Mouse (Mus musculus): ENCODE data around the gene Rims4. TPM values are rescaled to one million over a fixed set of nuclear protein-coding genes. Genes with fewer than 3 reads are reported as not detected.

The Rims4 gene
- polyA plus RNA-seq, 1 experiment = 0.05 TPM

DNA sequence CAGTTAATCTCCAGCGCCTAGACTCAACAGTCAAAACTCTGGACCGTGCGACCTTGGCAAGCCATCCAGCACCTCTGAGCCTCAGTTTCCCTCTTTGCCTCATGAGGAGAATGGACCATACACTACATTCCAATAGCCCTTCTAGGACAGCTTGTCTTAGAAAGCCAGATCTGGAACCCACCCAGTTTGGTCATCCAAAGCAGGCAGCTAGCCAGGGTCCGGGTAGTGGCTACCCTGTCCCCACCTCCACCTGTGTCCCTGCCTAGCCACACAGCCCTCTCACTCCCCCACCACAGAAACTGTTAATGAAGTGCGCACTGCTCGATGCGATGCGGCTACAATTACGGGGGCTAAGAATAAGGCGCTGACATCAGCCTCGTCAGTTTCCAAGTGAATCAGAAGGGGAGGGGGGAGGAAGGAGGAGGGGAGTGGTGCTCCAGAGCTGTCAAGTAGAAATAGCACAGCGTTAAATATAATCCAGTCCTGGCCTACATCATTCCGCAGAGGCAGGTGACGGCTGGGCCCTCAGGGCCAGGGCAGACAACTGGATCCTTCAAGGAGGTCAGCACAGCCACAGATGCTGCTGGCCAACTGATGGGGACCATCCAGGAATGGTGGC, 6.5 kb downstream of the Rims4 start:
- Histone ChIP-seq H3K36me3 (ENCODE audit: control insufficient read depth, insufficient read depth, low read length) (no peaks in the 10 kb centered on the region), H3K27me3 (ENCODE audit: control insufficient read depth, insufficient read depth, low read length) (peaks cover 3% of the 10 kb centered on the region; the same call in 1 of the 2 replicates), H3K4me3 (ENCODE audit: low read depth, low read length) (no peak overlapping the region), H3K27ac (ENCODE audit: insufficient read depth, low read depth, low read length) (no peak overlapping the region), H3K4me1 (ENCODE audit: control insufficient read depth, insufficient read depth, insufficient read length, low read length) (no peaks in the 10 kb centered on the region)
- TF ChIP-seq CTCF (IDR thresholded peaks at IDR 0.05; ENCODE audit: extremely low read depth, insufficient read length, insufficient replicate concordance, low read depth, low read length) (no peak), POLR2A (IDR thresholded peaks at IDR 0.05; ENCODE audit: low read depth, low read length) (no peak)
- WGBS = 73% methylated on average over 14 of the region's 14 CpGs

DNA sequence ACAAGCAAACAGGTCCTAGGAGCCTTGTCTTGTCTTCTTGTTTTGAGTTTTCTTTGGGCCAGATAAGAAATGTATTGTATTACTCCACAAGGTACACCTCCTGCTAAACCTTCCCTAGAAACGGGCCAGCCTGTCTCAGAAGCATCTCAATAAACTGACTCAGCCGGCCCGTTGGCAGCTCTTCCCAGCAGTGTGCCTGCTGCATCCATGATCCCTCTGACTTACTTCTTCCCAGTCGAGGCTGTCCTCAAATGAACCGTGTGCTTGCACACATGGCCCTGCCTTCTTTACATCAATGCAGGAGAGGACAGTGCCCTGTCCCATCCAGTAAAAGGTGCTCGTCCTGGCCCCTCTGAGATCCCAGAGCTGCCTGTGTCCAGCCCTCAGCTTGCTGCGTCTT, 8.9 kb downstream of the Rims4 start:
- WGBS = 73% methylated on average over 7 of the region's 7 CpGs
- Histone ChIP-seq H3K4me1 (ENCODE audit: control insufficient read depth, insufficient read depth, insufficient read length, low read length) (no peaks in the 10 kb centered on the region), H3K4me3 (ENCODE audit: low read depth, low read length) (no peak overlapping the region), H3K27me3 (ENCODE audit: control insufficient read depth, insufficient read depth, low read length) (no peaks in the 10 kb centered on the region), H3K36me3 (ENCODE audit: control insufficient read depth, insufficient read depth, low read length) (no peaks in the 10 kb centered on the region), H3K27ac (ENCODE audit: insufficient read depth, low read depth, low read length) (no peak overlapping the region)
- no peak for TF ChIP-seq POLR2A (IDR thresholded peaks at IDR 0.05; ENCODE audit: low read depth, low read length)
- TF ChIP-seq CTCF (IDR thresholded peaks at IDR 0.05; ENCODE audit: extremely low read depth, insufficient read length, insufficient replicate concordance, low read depth, low read length) = no peak

DNA sequence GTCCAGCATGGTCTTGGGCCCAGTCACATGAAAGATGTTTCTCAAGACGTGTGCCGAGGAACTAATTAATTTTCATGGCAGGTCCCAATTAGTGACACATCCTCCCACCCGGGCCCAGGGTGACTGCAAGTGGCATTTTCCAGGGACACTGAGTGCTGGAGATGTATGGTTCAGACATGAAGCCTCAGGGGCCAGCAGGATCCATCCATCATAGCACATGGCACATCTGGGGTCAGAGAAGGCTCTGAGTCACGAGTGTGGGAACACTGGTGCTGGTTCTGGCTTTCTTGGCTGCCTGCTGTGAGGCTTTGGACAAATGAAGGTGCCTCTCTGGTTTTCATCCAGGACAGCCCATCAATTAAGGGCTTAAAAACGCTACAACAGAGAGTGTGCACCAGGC, 11.4 kb downstream of the Rims4 start:
- H3K27me3 ChIP-seq (ENCODE audit: control insufficient read depth, insufficient read depth, low read length) = no peaks in the 10 kb centered on the region
- H3K36me3 ChIP-seq (ENCODE audit: control insufficient read depth, insufficient read depth, low read length) = no peaks in the 10 kb centered on the region
- peaks cover 2% of the 10 kb centered on the region; the same call in 1 of the 2 replicates for H3K4me1 ChIP-seq (ENCODE audit: control insufficient read depth, insufficient read depth, insufficient read length, low read length)
- H3K4me3 ChIP-seq (ENCODE audit: low read depth, low read length) = no peak overlapping the region
- WGBS = 77% methylated on average over 5 of the region's 5 CpGs
- TF ChIP-seq POLR2A (IDR thresholded peaks at IDR 0.05; ENCODE audit: low read depth, low read length) (no peak), CTCF (IDR thresholded peaks at IDR 0.05; ENCODE audit: extremely low read depth, insufficient read length, insufficient replicate concordance, low read depth, low read length) (no peak)
- no peak overlapping the region for H3K27ac ChIP-seq (ENCODE audit: insufficient read depth, low read depth, low read length)

DNA sequence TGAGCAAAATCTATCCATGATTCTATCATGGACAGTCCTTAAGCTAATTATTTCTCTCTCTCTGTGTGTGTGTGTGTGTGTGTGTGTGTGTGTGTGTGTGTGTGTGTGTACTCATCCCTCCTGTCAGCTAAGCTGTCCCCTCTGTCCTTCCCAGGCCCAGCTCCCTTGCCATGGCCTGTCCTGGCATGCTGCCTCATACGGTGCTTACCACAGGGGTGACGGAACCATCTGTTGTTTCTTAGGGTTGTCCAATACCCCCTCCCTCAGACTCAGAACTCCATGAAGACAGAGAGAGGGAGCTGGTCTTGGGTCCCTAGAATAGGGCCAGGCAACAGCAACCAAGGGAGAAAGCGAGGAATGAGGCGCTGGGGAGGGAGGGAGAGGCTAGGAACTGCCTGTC, 14.2 kb downstream of the Rims4 start:
- H3K4me3 ChIP-seq (ENCODE audit: low read depth, low read length) = no peak overlapping the region
- H3K27me3 ChIP-seq (ENCODE audit: control insufficient read depth, insufficient read depth, low read length) = no peaks in the 10 kb centered on the region
- no peak overlapping the region for H3K27ac ChIP-seq (ENCODE audit: insufficient read depth, low read depth, low read length)
- no peaks in the 10 kb centered on the region for H3K36me3 ChIP-seq (ENCODE audit: control insufficient read depth, insufficient read depth, low read length)
- peaks cover 2% of the 10 kb centered on the region; the same call in 1 of the 2 replicates for H3K4me1 ChIP-seq (ENCODE audit: control insufficient read depth, insufficient read depth, insufficient read length, low read length)
- TF ChIP-seq POLR2A (IDR thresholded peaks at IDR 0.05; ENCODE audit: low read depth, low read length) (no peak), CTCF (IDR thresholded peaks at IDR 0.05; ENCODE audit: extremely low read depth, insufficient read length, insufficient replicate concordance, low read depth, low read length) (no peak)
- 93% methylated on average over 4 of the region's 4 CpGs for WGBS

DNA sequence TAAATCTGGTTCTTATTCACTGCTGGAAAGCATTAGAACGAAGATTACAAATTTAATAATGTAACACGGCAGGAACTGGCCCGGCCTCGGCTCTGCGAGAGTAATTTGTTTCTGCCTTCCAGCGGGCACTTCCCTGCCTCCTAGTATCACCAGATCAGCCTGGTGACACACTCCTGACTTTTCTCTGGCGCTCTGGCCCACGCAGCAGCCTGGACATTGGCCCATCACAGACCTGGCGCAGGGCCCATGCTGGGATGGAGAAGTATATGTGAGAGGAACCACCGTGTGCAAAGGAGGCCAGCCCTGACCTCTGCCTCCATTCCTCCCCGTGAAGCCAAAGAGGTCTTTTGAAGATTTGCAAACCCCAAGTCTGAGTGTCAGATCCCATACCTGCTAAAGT, 15.0 kb downstream of the Rims4 start:
- no peaks in the 10 kb centered on the region for H3K27me3 ChIP-seq (ENCODE audit: control insufficient read depth, insufficient read depth, low read length)
- no peak overlapping the region for H3K4me3 ChIP-seq (ENCODE audit: low read depth, low read length)
- H3K4me1 ChIP-seq (ENCODE audit: control insufficient read depth, insufficient read depth, insufficient read length, low read length) = peaks cover 2% of the 10 kb centered on the region; the same call in 1 of the 2 replicates
- 41% methylated on average over 11 of the region's 11 CpGs for WGBS
- no peak overlapping the region for H3K27ac ChIP-seq (ENCODE audit: insufficient read depth, low read depth, low read length)
- H3K36me3 ChIP-seq (ENCODE audit: control insufficient read depth, insufficient read depth, low read length) = no peaks in the 10 kb centered on the region
- TF ChIP-seq POLR2A (IDR thresholded peaks at IDR 0.05; ENCODE audit: low read depth, low read length) (no peak), CTCF (IDR thresholded peaks at IDR 0.05; ENCODE audit: extremely low read depth, insufficient read length, insufficient replicate concordance, low read depth, low read length) (no peak)

DNA sequence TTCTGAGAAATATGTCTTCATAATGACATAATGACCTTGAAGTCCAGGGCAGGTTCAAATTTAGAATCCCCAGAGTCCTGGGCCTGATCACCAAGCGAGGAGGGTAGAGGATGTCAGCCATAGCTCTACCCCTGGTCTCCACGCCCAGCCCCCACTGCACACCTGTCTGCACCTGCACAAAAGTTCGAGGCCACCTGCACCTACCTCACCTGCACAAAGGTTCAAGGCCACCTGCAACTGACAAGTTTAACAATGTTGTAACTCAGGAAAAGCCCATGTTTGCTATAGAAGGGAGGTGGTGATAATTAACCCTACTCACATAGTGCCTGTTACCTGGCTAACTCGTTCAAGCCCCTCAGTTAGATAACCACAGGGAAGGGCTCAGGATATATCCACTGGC, 16.0 kb downstream of the Rims4 start:
- no peaks in the 10 kb centered on the region for H3K27me3 ChIP-seq (ENCODE audit: control insufficient read depth, insufficient read depth, low read length)
- WGBS = 35% methylated on average over 4 of the region's 4 CpGs
- H3K27ac ChIP-seq (ENCODE audit: insufficient read depth, low read depth, low read length) = no peak overlapping the region
- TF ChIP-seq POLR2A (IDR thresholded peaks at IDR 0.05; ENCODE audit: low read depth, low read length) (no peak), CTCF (IDR thresholded peaks at IDR 0.05; ENCODE audit: extremely low read depth, insufficient read length, insufficient replicate concordance, low read depth, low read length) (no peak)
- no peak overlapping the region for H3K4me3 ChIP-seq (ENCODE audit: low read depth, low read length)
- peaks cover 2% of the 10 kb centered on the region; the same call in 1 of the 2 replicates for H3K4me1 ChIP-seq (ENCODE audit: control insufficient read depth, insufficient read depth, insufficient read length, low read length)
- H3K36me3 ChIP-seq (ENCODE audit: control insufficient read depth, insufficient read depth, low read length) = no peaks in the 10 kb centered on the region

DNA sequence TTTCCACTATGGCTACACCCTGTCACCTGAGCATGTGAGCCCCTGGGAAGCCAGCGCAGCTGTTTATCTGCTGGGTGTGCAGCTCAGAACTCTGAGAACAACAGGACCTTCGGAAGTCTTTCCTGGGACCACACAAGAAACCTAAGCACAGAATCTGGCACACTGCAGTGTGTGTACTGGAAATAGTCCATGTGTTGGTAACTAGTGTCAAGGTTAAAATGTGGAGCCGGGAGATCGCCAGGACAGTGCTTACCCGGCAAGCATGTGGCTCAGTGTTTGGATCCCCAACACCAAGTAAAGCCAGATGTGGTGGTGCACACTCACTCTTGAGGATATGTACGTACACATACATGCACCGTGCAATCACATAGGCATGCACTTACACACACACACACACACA, 17.4 kb downstream of the Rims4 start:
- WGBS = 83% methylated on average over 7 of the region's 7 CpGs
- H3K27ac ChIP-seq (ENCODE audit: insufficient read depth, low read depth, low read length) = no peak overlapping the region
- TF ChIP-seq CTCF (IDR thresholded peaks at IDR 0.05; ENCODE audit: extremely low read depth, insufficient read length, insufficient replicate concordance, low read depth, low read length) (no peak), POLR2A (IDR thresholded peaks at IDR 0.05; ENCODE audit: low read depth, low read length) (no peak)

More for the DNA sequence above, 17.4 kb downstream of the Rims4 start:
- Histone ChIP-seq H3K27me3 (ENCODE audit: control insufficient read depth, insufficient read depth, low read length) (no peaks in the 10 kb centered on the region), H3K36me3 (ENCODE audit: control insufficient read depth, insufficient read depth, low read length) (no peaks in the 10 kb centered on the region), H3K4me1 (ENCODE audit: control insufficient read depth, insufficient read depth, insufficient read length, low read length) (peaks cover 2% of the 10 kb centered on the region; the same call in 1 of the 2 replicates), H3K4me3 (ENCODE audit: low read depth, low read length) (no peak overlapping the region)

All from small intestine, adult 2 months (tissue).